Mouse (Mus musculus) MEL (cell line): Measurements from ENCODE around the gene H3f3b.

Source experiments
- EP300 ChIP-seq, 2 experiments: IDR thresholded peaks; 2 replicates each; pipeline ENCODE4 v1.6.1; 2011; ENCODE audit warnings: improper control_type of control experiment in 2 of 2, low read length in 2 of 2, low read depth in 1 of 2, mild to moderate bottlenecking in 1 of 2
- JUND ChIP-seq: IDR thresholded peaks from 2 replicates; pipeline ENCODE4 v1.6.1; 2011; ENCODE audit warnings: low read depth, mild to moderate bottlenecking, improper control_type of control experiment, low read length
- MYB ChIP-seq: IDR thresholded peaks from 2 replicates; pipeline ENCODE4 v1.6.1; 2011; ENCODE audit warnings: mild to moderate bottlenecking, low read depth, low read length, improper control_type of control experiment
- POLR2A ChIP-seq, 2 experiments: IDR thresholded peaks; 2 replicates each; pipeline ENCODE4 v1.6.1; 2011 to 2012; ENCODE audit warnings: low read length in 2 of 2, mild to moderate bottlenecking in 2 of 2, control low read depth in 1 of 2, improper control_type of control experiment in 1 of 2, low read depth in 1 of 2, moderate library complexity in 1 of 2; ENCODE audit not compliant: control insufficient read depth in 1 of 2, insufficient read depth in 1 of 2, poor library complexity in 1 of 2
- TAL1 ChIP-seq: IDR thresholded peaks from 2 replicates; pipeline ENCODE4 v1.6.1; 2012; ENCODE audit warnings: mild to moderate bottlenecking, inconsistent platforms, low read length, moderate library complexity, mixed read lengths

- TF ChIP-seq POLR2A (IDR thresholded peaks at IDR 0.05; ENCODE audit: control insufficient read depth in 1 of 2, insufficient read depth in 1 of 2, low read depth in 1 of 2, low read length in 2 of 2, poor library complexity in 1 of 2), result no peak
- no peak for TF ChIP-seq MYB
- TF ChIP-seq EP300 (IDR thresholded peaks at IDR 0.05; ENCODE audit: low read depth in 1 of 2, low read length in 2 of 2), result no peak
- no peak for TF ChIP-seq JUND
- no peak for TF ChIP-seq TAL1
These were observed 38.1 kb downstream of the H3f3b start for GRCm38 (mm10) chr11:115989686-115990085.
